Mouse (Mus musculus) adrenal gland, postnatal 0 days (tissue): ENCODE measurements around the gene Rfc4. TPM values are rescaled to one million over a fixed set of nuclear protein-coding genes. Genes with fewer than 3 reads are reported as not detected.

Experiments used
- microRNA-seq: library from miRNA; unstranded; fragments of <30 nt; microRNA quantifications from one replicate; pipeline ENCODE4, GENCODE M21; 2016; ENCODE audit warnings: borderline replicate concordance; ENCODE audit not compliant: insufficient number of aligned reads
- polyA plus RNA-seq: library from polyadenylated mRNA; unstranded; fragments of >200 nt; fragmentation: Nextera tagmentation; extraction: Ambion mirVana; gene quantifications from 2 replicates; pipeline ENCODE4 v1.2.1, GENCODE M21; 2015

Rfc4 gene
- polyA plus RNA-seq: 75.6 and 86.8 TPM in 2 replicates

GRCm38 (mm10) chr16:23127673-23128375 is at the start of gene Rfc4:
TSS of gene Rfc4 (minus strand) at chr16:23127737.

DNA sequence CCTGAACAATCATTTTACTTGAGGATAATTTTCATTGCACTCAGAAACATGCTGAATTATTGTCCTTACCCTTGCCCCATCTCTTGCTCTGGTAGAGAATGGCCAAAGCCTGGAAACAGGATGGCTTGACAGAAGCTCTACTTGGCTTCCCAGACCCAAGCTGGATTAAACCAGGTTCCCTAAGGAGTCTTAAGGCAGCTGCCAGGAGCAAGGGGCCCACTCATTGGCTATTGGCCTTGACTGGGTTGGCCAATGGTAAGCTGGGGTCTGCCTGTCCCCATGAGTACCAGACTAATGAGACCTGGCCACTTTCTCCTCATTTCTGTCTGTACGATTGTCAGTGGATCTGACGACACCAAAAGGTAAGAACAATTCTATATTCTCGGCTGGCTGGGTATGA is 18.7 kb upstream of the Rfc4 start, which contains the start of gene Adipoq:
Adipoq (plus strand) TSS at position 257 of the 400 bp plus-strand sequence.

GRCm38 (mm10) chr16:23107231-23107942 is 20.1 kb downstream of the Rfc4 start, which contains the start of gene Eif4a2:
TSS of gene Eif4a2 (plus strand) at chr16:23107444.

Small RNA genes lying within 50 kb of the gene (microRNA-seq; reads per million reads assigned to microRNA genes)
- not detected for gene Gm49346

Other genes with a start within 250 kb of the Rfc4 start
- gene Ahsg, start 236.5 kb downstream of the Rfc4 start, polyA plus RNA-seq: 576 and 827 TPM in 2 replicates
- 16.0 and 20.6 TPM in 2 replicates for gene Fetub, start 209.4 kb downstream of the Rfc4 start, polyA plus RNA-seq
- gene Hrg, start 176.7 kb downstream of the Rfc4 start, polyA plus RNA-seq: 10.5 and 16.4 TPM in 2 replicates
- gene Kng2, start 98.3 kb downstream of the Rfc4 start, polyA plus RNA-seq: 9.9 and 13.6 TPM in 2 replicates
- 108 and 144 TPM in 2 replicates for gene Kng1, start 69.9 kb downstream of the Rfc4 start, polyA plus RNA-seq
- 253 and 255 TPM in 2 replicates for gene Eif4a2, start 20.3 kb downstream of the Rfc4 start, polyA plus RNA-seq
- gene Adipoq, start 18.8 kb upstream of the Rfc4 start, polyA plus RNA-seq: 0.16 and 19.7 TPM in 2 replicates
- 29.6 and 40.1 TPM in 2 replicates for gene St6gal1, start 97.0 kb upstream of the Rfc4 start, polyA plus RNA-seq